In the genomic region with DNA sequence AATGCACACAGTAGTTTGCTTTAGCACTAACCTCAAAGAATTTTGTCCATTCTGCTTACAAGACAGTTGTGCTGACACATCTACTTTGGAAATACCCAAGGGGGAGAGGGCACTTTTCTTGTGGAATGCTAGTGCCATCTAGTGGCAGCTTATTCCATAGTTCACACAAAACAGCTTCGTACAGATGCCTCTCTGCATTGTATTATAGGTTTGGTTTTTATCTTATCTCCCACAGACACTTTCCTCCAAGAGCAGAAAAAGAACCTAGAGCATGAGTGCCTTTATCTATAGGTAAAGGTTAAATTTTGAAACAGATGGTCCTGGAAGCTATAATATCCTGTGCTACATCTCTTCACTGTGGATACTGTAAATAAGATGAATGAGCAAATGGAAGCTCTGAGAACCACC, we compare ENCODE assay signal across 7 mouse cellular contexts. TPM values are rescaled to one million over a fixed set of nuclear protein-coding genes. Genes with fewer than 3 reads are reported as not detected.
DNase-seq lines count a peak whose midpoint lies in the region; ATAC-seq and TF ChIP-seq lines count a peak whose summit lies in the region.

No protein-coding gene starts in this region.

- no peaks in the 10 kb centered on the region for H3K27me3 ChIP-seq in E14TG2a.4 (ENCODE audit: insufficient read depth, low read length)

- H3K4me3 ChIP-seq in E14TG2a.4 (replicated peaks; ENCODE audit: low read length) = no peak overlapping the region

- peak; percentile 18 for DNase-seq in WW6 (ENCODE audit: low read depth, low spot score)
- peak; percentile 88 for DNase-seq in embryo, embryonic 10.5 days (ENCODE audit: low spot score)
- peak; percentile 62 to 72 for DNase-seq in kidney, postnatal 36 days
- DNase-seq in lung, adult 18-20 months = peak; percentile 40 to 65
- peak; percentile 64 for DNase-seq in retina, adult 2 months (ENCODE audit: low read depth, low spot score)

- ATAC-seq in granulocyte monocyte progenitor cell, adult 5-6 weeks (replicated peaks; ENCODE audit: poor library complexity, severe bottlenecking) = peak; percentile 82

- peaks cover 11% of the 10 kb centered on the region for H3K4me1 ChIP-seq in E14TG2a.4 (replicated peaks; ENCODE audit: low read depth, low read length)

- peaks cover 89% of the 10 kb centered on the region for H3K36me3 ChIP-seq in E14TG2a.4 (ENCODE audit: insufficient read depth, low read length)

- TF ChIP-seq CTCF in E14TG2a.4 (conservative IDR thresholded peaks at IDR 0.05; ENCODE audit: low read length) = peak; percentile 62

- no peaks in the 10 kb centered on the region for H3K9me3 ChIP-seq in E14TG2a.4 (ENCODE audit: low read length)

RNA-seq across cellular contexts. Expression of gene Rnf216, which starts 46.2 kb away (rescaled TPM):
- total RNA-seq in granulocyte monocyte progenitor cell, adult 5-6 weeks (2014; fragmentation: Nextera tagmentation) = 41.1 and 42.5 TPM in 2 replicates
- total RNA-seq in granulocyte monocyte progenitor cell, adult 5-6 weeks (2017) = 33.1 and 37.3 TPM in 2 replicates

Comparison
In these comparisons a context has a peak if more than half of its experiments do, and no peak if none do; other contexts are left out.
1. DNase-seq: peak in every context shown above with its lines; median percentile 88 in embryo, embryonic 10.5 days; 67 in kidney, postnatal 36 days; 64 in retina, adult 2 months; 52 in lung, adult 18-20 months; 18 in WW6.